Mouse (Mus musculus) megakaryocyte, embryonic 14.5 days (primary cell): ENCODE data around the gene Cd164l2.

ENCODE experiments used
- FLI1 ChIP-seq: IDR thresholded peaks from 2 replicates; pipeline ENCODE4 v1.6.1; 2012; ENCODE audit warnings: low read length, inconsistent platforms, mixed read lengths
- GATA1 ChIP-seq: IDR thresholded peaks from 3 replicates; pipeline ENCODE4 v1.6.1; 2012; ENCODE audit warnings: mixed read lengths, low read length, inconsistent platforms, borderline replicate concordance

DNA sequence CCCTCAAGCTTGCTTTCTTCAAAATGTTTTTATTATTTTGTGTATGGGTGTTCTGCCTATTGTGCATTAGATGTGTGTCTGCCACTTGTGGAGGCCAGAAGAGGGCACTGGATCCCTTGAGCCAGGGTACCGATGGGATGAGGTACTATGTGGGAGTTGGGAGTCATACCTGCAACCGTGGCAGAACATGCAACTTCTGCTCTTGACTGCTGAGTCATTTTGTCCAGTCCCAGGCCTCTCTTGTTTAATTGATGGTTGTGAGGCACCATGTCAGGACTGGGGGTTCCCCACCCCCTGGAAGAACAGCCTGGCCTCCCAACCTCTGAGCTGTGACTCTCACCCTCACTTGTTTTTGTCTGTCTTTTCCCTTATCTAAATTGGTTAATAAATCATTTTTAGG, 52.6 kb downstream of the Cd164l2 start:
- no peak for TF ChIP-seq GATA1
- TF ChIP-seq FLI1, result no peak
